Comparison of ENCODE assay signal across 8 mouse cellular contexts in the genomic region with DNA sequence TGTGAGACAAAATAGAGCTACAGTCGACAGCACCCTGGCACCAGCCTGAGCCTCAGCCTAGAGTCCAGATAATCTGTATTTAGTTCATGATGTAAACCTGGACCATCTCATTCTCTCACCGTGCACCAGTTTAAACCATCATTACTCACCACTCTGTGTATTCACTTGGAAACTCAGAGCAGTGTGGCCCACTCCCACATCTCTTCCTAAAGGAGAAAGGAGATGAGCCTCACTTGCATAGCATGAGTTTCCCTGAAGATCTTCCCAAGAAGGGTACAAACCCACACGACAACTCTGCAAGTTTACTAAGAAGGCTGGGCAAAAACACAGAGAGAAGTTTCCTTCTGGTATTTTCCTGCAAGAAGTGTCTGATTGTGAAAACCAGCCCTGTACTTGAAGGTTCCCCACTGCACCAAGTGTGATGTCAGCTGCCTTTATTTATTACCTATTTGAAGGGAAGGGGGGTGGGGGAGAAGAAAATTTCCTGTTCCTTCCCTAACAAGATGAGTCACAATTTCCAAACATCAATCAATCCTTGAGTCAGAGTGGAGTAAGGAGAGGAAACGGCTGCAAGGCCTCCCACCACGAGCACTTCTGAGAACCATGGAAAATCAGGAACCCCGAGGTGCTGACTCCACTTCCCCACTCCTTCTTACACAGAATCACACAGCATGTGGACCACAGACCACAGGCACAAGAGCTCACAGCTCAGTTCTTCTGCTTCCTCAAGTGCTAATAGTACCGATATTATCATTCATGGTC.
DNase-seq lines count a peak whose midpoint lies in the region; ATAC-seq lines count a peak whose summit lies in the region.

No protein-coding gene starts in this region.

- intact Hi-C loops in heart, postnatal 36 days (cut with DNase I), result no loop called here

- 83% methylated on average over 7 of the region's 7 CpGs for WGBS in midbrain, embryonic 15.5 days

- H3K4me1 ChIP-seq in midbrain, embryonic 15.5 days, result peaks cover 5% of the 10 kb centered on the region; the same call in 1 of the 2 replicates

- DNase-seq in heart, adult 8-10 months (ENCODE audit: low spot score), result peak; percentile 44
- DNase-seq in heart, postnatal 36 days, result no peak
- DNase-seq in adrenal gland, postnatal 36 days, result peak; percentile 52 to 58
- DNase-seq in kidney, adult 11 months, result peak; percentile 36
- no peak for DNase-seq in urinary bladder, postnatal 36 days (ENCODE audit: low spot score in 2 of 2)
- DNase-seq in urinary bladder, postnatal 10 days (ENCODE audit: low spot score), result no peak

- no peak overlapping the region for H3K9ac ChIP-seq in midbrain, embryonic 15.5 days

- ATAC-seq in megakaryocyte, adult 5-6 weeks (ENCODE audit: poor library complexity, severe bottlenecking), result peak; percentile 85
- no peak for ATAC-seq in midbrain, embryonic 15.5 days (replicated peaks)

- no peaks in the 10 kb centered on the region for H3K27me3 ChIP-seq in midbrain, embryonic 15.5 days (replicated peaks)

- no peak overlapping the region for H3K27ac ChIP-seq in midbrain, embryonic 15.5 days

- no peak overlapping the region for H3K4me2 ChIP-seq in midbrain, embryonic 15.5 days

- no peak overlapping the region for H3K4me3 ChIP-seq in midbrain, embryonic 15.5 days

- H3K9me3 ChIP-seq in midbrain, embryonic 15.5 days, result no peaks in the 10 kb centered on the region

- no peaks in the 10 kb centered on the region for H3K36me3 ChIP-seq in midbrain, embryonic 15.5 days (replicated peaks)

Comparison
In these comparisons a context has a peak if more than half of its experiments do, and no peak if none do; other contexts are left out.
1. DNase-seq: peak in heart, adult 8-10 months (single experiment), adrenal gland, postnatal 36 days (2 of 2) and kidney, adult 11 months (single experiment); none in heart, postnatal 36 days (0 of 2), urinary bladder, postnatal 36 days (0 of 2) and urinary bladder, postnatal 10 days (single experiment).